Mouse (Mus musculus) layer of hippocampus, adult 9-10 months (tissue): ENCODE results near the gene Lcn12.

Experiments
- DNase-seq: peaks from one replicate; pipeline ENCODE4 v3.0.0; 2022; ENCODE audit warnings: low spot score

Gene Lcn12

DNA sequence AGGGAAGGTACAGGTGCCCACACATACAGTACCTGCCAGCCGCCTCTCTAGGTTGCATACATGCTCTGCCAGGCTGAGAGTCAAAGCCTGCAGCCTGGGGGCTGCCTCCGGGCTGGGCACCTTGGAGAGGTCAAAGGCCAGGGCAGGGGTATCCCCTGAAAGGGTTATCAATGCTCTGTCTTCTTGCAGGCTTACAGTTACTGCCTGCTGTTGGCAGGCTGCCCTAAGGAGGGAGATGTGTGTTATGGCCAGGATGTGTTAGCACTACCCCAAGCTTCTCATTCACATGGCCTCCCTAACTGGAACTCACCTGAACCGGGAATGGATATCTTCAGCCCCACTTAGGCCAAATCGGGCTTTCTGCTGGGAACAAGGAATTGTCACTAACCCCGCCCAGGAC, 33.6 kb downstream of the Lcn12 start:
- DNase-seq = no peak

- DNase-seq = no peak
Observed at GRCm38 (mm10) chr2:25458911-25459310, 34.8 kb downstream of the Lcn12 start.

- no peak for DNase-seq
Observed at GRCm38 (mm10) chr2:25457022-25457896, 36.5 kb downstream of the Lcn12 start.

- no peak for DNase-seq
Observed at GRCm38 (mm10) chr2:25456205-25456953, 37.3 kb downstream of the Lcn12 start, which contains the start of gene Clic3. Clic3 (plus strand) TSS chr2:25456838.

- no peak for DNase-seq
Observed at GRCm38 (mm10) chr2:25452951-25453350, 40.8 kb downstream of the Lcn12 start.

DNA sequence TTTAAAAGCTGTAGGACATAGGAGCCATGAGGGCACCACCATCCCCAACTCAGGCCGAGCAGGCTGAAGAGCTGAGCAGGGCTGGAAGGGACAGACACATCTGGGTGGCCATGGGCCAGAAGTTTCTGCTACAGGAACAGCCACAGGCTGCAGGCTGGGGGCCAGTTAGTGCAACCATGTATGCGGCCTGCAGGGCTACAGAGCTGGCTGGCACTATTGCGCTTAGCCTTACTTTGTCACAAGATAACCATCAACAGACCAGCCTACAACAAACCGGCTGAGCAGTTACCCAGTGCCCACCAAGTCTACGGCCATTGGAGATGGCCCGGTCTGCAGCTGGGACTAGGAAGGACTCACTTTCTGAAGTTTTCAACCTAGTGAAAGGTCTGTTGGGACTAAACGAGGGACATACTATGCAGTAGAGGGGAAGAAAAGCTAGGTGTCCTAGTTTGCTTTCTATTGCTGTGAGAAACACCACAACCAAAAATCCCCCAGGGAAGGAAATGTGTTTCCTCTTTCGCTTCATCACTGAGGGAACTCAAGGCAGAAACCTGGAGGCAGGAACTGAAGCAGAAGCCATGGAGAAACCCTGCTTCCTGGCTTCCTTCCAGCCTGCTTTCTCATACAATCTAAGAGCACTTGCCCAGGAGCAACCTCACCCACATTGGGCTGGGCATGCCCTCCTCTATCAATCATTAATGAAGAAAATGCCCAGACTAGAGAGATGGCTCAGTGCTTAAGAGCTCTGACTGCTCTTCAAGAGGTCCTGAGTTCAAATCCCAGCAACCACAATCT, 42.7 kb downstream of the Lcn12 start:
- no peak for DNase-seq

- DNase-seq = no peak
Observed at GRCm38 (mm10) chr2:25442682-25443081, 51.0 kb downstream of the Lcn12 start.

- no peak for DNase-seq
Observed at GRCm38 (mm10) chr2:25441067-25441466, 52.6 kb downstream of the Lcn12 start.
